Mouse (Mus musculus) lung, postnatal 0 days (tissue): ENCODE measurements around the gene Slc19a3.

Source experiments
- CTCF ChIP-seq: IDR thresholded peaks from 2 replicates; pipeline ENCODE4 v1.5.1; 2016; ENCODE audit warnings: antibody characterized with exemption, mild to moderate bottlenecking
- EP300 ChIP-seq: IDR thresholded peaks from 2 replicates; pipeline ENCODE4 v1.6.1; 2016; ENCODE audit warnings: antibody characterized with exemption, mild to moderate bottlenecking, control low read depth

GRCm38 (mm10) chr1:82977840-82978239 lies 60.4 kb downstream of the Slc19a3 start:
- TF ChIP-seq CTCF (no peak), EP300 (no peak)
